Mouse (Mus musculus): ENCODE results near the gene Nags.
"Not testable (repeated sequence)": the region's sequence is repeated elsewhere in the genome, so short reads cannot be mapped to it uniquely, and the experiment has no call there.

Gene Nags

DNA sequence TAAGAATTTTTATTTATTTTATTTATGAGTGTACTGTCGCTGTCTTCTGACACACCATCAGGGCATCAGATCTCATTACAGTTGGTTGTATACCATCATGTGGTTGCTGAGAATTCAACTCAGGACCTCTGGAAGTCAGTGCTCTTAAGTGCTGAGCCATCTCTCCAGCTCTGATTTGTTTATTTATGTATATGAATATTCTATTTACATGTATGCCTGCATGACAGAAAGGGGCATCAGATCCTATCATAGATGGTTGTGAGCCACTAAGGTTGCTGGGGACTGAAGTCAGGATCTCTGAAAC, 11.4 kb downstream of the Nags start:
- no peak for DNase-seq (ENCODE audit: extremely low read depth, low read depth)

DNA sequence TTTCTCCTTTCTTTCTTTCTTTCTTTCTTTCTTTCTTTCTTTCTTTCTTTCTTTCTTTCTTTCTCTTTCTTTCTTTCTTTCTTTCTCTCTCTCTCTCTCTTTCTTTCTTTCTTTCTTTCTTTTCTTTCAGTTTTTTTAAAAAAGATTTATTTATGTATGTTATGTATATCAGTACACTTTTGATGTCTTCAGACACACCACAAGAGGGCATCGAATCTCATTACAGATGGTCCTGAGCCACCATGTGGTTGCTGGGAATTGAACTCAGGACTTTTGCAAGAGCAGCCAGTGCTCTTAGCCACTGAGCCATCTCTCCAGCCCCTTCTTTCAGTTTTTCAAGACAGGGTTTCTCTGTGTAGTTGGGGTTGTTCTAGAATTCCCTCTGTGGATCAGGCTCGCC, 12.7 kb downstream of the Nags start:
- not testable (repeated sequence) for DNase-seq (ENCODE audit: extremely low read depth, low read depth)

DNA sequence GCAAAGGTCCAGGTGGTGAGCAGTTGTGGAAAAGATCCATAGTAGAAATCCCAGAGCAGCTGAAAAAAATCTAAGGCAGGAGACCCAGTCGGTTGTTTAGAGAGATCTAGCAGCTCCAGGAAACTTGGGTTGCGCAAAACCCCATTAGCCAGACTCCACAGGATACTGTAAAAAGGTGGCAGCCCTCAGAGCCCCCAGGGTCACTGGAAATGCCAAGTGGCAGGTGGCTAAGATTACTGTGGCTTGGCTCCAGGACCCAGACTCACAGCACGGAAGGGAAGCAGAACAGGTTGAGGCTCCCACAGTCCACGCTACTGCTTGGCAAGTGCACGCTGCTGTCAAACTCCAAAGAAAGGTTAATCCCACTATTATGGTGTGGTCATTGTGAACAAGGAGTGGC, 14.5 kb downstream of the Nags start:
- no peak for DNase-seq (ENCODE audit: extremely low read depth, low read depth)

DNA sequence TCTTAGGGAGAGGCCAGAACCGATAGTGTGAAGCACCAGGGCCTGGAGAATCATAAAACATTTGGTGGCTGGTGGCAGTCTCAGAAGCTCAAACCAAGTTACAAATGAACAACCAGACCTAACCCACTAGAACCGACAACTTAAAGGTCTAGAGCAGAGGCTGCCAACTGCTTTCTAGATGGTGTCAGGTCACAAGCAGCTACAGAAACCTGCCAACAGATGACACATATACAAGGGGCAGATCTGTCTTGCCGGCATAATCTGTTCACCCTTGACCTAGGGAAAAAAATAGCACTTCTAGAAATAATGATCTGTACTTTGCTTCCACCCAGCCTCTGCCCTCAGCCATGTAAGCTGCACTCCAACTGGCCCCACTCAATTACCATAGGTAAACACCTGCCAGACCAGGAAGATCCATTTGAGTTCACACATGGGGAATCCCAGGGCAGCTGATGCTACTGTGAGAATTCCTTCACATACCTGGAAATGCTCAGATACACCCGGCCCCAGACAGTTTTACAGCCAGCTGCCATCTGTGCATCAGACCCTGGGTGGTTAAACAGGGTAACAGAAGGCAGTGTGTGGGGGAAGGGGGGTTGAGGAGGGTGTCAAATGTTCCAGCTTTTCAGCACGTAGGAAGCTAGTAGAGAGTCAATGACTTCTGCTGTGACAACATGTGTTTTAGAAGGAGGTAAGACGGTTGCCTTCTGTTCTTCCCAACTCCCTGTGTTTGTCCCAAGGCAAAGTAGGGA, 20.8 kb downstream of the Nags start:
- no peak for DNase-seq (ENCODE audit: extremely low read depth, low read depth)

DNA sequence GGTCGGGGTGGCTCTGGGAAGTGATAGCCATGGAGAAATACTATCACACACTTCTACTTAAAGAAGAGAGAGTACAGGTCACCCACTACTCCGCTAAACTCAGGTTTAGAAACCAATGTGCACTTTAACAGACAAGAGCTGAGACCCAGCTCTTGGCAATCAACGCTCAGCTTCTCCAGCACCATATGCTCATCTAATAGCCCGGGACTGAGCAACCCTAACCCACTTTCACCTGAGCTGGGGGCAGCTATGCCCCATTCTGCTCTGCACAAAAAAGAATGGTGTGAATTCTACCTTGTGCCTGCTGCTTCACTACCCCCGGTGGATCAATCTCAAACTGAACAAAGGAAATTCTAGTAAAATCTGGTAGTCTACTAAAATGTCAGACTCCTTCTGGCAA, 22.2 kb downstream of the Nags start:
- DNase-seq (ENCODE audit: extremely low read depth, low read depth) = no peak

DNA sequence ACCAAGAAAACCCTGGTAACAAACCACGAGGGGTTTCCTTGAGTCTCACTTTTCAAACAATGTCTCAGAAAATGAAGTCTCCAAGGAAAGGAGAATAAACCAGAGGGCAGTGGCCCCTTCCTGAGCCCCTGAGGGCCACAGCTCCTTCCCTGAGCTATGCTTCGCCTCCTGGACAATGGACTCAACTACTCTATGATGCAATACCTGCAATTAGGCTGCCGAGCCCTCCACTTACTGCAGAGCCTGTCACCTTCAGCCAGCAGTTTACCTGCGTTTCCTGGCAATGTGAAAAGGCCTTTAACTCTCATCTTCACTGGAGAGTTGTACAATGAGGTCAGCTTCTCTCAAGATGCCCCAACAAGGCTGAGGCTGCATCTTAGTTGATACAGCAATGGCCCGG, 23.4 kb downstream of the Nags start:
- no peak for DNase-seq (ENCODE audit: extremely low read depth, low read depth)

DNA sequence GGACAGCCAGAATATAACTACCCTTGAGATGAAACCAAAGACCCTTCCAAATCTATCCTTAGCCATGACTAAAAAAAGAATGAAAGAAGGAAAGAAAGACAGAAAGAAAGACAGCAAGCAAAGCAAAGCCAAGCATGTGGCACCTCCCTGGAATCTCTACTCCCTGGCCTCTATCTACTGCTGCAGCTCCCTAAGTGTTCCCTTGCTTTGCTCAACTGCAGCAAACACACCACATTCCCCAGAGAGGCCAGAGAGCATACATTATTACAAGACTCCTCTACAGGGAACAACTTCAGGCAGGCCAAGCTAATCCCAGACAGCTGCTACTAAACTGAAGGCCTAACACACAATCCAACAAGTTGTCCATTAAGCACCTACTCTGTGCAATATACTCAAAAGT, 34.5 kb downstream of the Nags start:
- DNase-seq (ENCODE audit: extremely low read depth, low read depth) = no peak

DNA sequence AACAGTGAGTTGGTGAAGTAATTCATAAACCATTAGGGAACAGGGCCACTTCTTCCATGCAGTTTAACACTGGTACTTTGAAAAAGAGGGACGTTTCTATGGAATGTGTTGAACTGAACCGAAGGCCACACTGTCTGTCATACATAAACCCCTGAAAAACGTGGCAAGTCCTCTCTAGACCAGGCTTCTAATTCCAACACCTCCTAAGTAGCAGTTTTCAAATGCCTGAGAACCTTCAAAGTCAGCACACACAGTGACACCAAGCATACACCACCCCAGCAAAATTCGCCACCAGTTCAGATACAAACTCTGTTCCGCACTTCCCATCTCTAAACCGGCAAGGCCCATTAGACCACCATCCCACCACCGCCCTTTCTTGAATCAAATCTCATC, 38.9 kb downstream of the Nags start:
- peak; percentile 18 for DNase-seq (ENCODE audit: extremely low read depth, low read depth)

DNA sequence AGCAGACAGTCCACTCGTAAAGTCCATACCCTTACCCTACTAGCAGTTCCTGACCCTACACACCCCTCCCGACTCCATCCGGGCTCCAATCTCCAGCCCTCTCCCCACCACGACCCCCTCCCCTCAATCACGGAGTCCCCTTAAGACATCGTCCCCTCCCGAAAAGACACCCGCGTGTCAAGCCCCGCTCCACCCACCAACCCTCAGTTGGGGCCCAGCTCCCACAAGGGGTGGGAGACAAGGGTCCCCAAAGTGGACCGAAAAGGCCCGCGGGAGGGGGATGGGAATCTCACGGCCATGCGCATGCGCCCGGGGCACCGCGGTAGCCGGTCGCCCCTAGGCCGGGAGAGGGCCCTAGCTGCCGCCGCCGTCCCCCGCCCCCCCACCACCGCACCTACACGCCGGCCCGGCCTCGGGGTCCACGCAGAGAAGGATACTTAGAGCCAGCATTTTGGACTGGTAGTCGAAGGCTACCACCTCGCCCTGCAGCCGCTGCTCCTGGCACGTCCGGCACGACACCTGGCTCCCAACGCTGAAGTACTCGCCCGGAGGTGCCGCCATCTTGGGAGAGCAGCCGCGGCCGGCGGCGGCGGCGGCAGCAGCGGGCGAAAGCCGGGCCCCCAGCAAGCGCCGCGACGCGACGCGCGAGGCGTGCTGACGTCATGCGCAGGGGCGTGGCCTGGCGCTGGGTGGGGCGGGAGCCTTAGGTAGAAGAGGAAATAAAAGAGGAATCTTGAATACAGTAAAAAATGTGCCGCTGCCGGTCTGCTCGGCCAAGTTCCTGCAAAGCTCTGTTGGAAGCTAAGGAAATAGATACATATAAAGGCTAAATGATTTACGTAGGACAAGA, 39.6 kb downstream of the Nags start, which contains the start of gene Lsm12:
Lsm12 (minus strand) TSS at position 651 of the 850 bp plus-strand sequence.
- DNase-seq (ENCODE audit: extremely low read depth, low read depth) = peak; percentile 80

DNA sequence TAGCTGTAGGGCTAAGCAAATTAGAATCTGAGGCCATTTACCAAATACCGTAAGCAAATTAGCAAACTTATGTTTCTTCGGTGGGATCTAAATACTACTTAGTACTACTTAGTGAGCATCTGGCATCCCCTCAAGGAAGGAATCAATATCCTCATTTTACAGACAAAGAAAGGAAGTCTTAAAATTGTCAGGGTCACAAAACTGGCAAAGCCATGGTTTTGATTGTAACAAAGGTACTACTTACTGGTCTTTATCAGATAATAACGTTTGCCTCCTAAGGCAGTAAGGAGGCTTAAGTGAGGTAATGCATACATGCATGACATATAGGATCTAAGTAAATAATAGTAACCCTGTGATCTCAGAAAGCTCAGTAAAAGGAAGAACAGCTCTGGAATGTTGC, 40.4 kb downstream of the Nags start:
- DNase-seq (ENCODE audit: extremely low read depth, low read depth) = no peak

DNA sequence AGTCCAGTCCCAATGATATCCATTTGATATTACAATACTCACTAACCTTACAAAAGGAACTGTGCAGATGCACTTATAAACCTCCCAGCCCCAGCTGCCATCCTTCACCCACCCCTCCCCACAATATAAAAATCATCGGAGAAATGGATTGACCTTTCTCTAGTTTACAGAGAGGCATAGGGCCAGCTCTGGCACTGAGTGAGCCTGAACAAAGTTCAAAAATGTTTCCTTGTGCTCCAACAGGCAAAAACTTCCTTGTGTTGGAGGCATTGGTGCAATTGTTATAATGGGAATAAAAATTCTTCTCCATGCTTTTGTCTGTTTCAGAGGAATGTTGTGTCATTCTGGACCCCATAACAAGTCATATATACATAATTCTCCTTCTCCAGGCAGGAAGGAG, 40.9 kb downstream of the Nags start:
- no peak for DNase-seq (ENCODE audit: extremely low read depth, low read depth)

DNA sequence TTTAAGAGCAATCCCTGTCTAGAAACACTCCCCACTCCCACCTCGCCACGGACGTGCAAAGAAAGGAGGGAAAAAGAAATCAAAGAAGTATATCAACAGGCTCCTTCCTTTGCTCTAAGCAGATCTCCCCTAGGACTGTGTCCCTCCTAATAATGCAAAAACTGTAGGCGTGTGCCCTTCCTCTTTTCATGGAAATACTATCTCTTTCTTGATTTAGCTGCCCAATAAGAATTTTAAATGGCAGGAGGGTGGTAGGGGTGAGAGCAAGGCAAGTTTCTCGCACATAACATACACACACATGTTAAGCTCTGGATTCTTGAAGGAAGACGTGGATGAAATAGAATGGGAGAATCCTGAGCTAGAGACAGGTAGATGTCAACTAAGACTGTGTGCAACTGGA, 43.7 kb downstream of the Nags start:
- DNase-seq (ENCODE audit: extremely low read depth, low read depth) = peak; percentile 56

DNA sequence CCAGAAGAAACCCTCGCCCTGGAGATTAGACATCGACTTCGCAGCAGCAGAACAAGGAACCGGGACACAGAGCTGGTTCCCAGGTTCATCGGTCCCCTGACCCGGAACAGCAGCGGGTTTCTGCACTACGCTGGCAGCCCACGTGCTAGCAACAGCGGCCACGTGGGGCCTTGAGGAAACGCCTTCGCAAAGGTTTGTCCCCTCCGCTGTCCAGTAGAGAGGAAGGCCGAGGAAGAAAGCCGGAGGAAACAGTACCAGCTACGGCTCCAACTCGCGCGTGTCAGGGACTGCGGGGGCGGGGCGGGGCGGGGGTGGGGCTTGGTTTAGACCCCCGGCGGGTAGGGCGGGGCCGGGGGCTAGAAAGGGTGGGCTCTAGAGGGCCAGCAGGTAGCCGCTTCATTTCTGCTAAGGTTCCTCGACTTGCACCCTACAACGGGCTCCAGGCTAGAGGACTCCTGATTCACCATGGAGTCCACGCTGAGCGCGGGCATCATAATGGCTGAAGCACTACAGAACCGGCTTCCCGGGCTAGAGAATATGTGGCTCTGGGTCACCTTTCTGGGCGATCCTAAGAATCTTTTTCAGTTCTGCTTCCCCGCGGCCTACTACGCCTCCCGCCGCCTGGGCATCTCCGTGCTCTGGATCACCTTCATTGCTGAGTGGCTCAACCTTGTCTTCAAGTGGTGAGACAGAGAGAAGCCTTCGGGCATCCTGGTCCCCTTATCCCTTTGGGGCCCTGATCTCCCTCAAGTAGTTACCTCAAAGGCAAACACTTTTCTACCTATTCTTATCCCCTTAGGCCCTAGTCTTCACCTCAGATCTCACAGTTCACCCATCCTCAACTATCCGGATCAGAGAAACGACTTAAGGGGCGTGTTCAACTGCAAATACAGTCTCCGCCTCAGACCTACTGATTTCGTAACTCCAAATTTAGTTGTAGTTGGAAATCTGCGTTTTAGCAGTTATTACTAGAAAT, 44.4 kb downstream of the Nags start, which contains the start of gene G6pc3:
G6pc3 (plus strand) TSS at position 160 of the 976 bp plus-strand sequence.
- peak; percentile 89 for DNase-seq (ENCODE audit: extremely low read depth, low read depth)

DNA sequence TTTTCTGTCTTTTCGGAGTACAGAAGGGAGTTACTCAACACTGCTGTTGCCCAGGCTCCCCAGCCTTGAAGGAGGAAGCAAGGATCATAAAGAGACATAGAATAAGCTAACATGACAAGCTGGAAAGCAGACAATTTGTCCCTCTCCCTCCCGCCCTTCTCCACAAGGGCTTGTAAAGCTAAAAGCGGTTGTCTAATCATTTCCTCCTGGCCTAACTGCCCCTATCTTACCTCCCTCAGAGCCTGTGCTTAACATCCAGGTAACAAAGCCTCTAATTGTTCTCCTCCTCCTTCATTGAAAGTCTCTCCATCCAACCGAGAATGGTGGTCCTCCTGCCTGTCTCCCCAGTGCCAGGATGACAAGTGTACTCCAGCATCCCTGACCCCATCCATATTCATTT, 45.5 kb downstream of the Nags start:
- DNase-seq (ENCODE audit: extremely low read depth, low read depth) = peak; percentile 35

DNA sequence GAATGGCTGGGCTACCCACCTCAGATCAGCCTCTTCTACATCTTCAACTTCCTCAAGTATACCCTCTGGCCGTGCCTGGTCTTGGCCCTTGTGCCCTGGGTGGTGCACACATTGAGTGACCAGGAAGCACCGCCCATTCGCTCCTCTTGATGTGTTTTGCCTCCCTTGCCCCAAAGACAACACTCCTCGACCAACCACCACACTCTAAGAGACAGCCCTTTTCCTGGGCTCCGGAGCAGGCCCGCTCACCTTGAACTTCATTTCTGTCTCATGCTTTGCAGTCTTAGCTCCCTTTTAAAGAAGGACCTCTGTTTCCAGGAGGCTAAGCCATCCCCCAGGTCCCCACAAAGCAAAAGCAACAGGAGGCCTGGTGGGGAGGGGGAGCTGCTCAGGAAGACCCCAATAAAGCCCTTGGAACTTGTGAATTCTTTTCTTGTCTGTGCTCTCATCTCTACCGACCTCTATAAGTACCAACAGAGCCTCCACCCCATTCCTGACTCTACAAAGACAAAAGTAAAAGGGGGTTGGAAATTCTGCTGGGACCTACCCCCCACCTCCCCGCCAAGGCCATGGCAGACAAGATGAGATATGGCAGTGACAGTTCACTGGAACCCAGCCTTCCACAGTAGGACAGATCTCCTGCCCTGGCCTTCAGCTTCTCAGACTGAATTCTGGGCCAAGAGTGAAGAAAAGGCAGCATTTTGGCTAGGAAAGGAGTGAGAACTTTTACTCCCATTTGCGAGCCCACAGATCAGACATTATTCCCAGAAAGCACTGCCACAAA, 48.5 kb downstream of the Nags start:
- DNase-seq (ENCODE audit: extremely low read depth, low read depth) = no peak

DNA sequence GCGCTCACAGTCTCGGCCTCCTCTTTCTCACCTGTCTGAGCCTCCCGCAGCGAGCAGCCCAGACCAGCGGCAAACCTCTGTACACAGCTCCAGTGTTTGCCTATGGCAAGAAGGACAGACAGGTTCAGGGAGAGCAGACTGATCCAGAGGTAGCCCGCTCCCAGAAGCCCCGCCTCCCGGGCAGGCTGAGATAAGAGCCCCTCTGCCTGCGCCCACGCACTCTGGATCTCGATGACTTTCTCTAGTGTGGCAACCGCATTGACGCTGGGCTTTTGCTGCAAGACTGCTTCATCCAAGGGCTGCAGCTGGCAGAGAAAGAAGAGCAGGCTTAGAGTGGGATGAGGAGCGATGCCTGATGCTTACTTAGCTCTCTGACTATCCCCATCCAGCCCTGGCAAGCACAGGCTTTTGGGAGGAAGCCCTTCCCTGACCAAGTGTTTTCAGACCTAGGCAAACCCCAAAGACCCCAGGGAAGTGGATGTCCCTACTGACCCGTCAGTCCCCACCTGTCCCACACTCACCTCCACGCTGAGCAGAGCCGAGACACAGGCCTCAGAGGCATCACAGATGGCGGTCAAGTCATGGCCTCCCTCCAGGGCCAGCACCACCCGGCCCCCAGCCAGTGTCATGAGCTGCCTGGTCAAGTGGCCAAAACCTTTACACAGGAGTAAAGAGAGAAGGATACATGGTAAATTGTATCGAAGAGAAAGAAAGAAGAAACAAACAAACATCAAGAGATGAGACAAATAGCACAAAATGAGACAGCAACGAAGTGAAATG, 50.9 kb downstream of the Nags start:
- no peak for DNase-seq (ENCODE audit: extremely low read depth, low read depth)

DNA sequence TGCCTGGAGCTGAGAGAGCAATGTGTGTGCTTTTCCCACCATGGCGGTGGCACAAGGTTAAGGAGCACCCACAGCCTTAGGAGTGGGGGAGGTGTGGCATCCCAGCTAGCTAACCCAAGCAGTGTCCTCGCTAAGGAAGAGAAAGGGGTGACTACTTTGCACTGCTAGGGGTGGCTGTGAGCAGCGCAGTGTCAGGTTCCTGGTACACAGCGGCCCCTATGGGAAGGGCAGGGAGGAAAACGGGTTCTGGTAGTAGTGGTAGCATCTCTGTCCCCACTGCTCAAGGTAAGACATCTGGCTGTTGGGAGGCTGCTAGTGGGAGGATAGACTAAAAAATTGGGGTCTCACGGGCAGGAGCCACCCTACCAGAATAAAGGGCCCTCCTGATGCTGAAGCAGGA, 52.9 kb downstream of the Nags start:
- DNase-seq (ENCODE audit: extremely low read depth, low read depth) = no peak

Measured in MEL-GATA-1-ER (cell line).